ENCODE assay signal across 15 mouse cellular contexts in the genomic region with DNA sequence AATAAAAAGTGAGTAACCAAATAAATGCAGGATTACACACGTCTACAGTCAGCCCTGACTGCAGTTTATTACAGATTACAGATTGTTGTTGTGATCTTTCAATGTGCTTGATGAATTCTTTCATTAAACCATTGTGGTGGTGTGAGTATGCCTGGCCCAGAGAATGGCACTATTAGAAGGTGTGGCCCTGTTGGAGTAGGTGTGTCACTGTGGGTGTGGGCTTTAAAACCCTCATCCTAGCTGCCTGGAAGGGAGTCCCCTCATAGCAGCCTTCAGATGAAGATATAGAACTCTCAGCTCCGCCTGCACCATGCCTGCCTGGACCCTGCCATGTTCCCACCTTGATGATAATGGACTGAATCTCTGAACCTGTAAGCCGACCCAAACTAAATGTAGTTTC. TPM values are rescaled to one million over a fixed set of nuclear protein-coding genes. Genes with fewer than 3 reads are reported as not detected.
DNase-seq lines count a peak whose midpoint lies in the region; ATAC-seq lines count a peak whose summit lies in the region.
"Not testable (repeated sequence)": the region's sequence is repeated elsewhere in the genome, so short reads cannot be mapped to it uniquely, and the experiment has no call there.
"Had no signal": no experiment of that assay in that cellular context is flagged by ENCODE, and none has a peak within 500 bp of the region (broad histone marks: within the 10 kb centered on the region; RNA-seq: fewer than 3 reads in every experiment).

No protein-coding gene starts in this region.

- H3K27ac ChIP-seq in liver, embryonic 15.5 days (replicated peaks) = not testable (repeated sequence)

- H3K4me2 ChIP-seq in liver, embryonic 15.5 days = 0 out of 2 replicates have a peak overlapping the region, but pooled peaks have one; percentile 1

- peaks cover 36% of the 10 kb centered on the region for H3K4me1 ChIP-seq in liver, embryonic 15.5 days (replicated peaks)

- H3K36me3 ChIP-seq in liver, embryonic 15.5 days (replicated peaks) = not testable (repeated sequence)

- DNase-seq in B cell, adult 2 months = peak; percentile 14 to 19
- DNase-seq in cerebellum, adult 11 months = peak; percentile 26
- DNase-seq in cerebellum, adult 9-11 months = peak; percentile 37
- peak; percentile 88 for DNase-seq in heart, adult 11 months

- ATAC-seq in liver, embryonic 15.5 days (ENCODE audit: insufficient read depth) = not testable (repeated sequence)

- H3K4me3 ChIP-seq in liver, embryonic 15.5 days (replicated peaks) = not testable (repeated sequence)

- 57% methylated on average over 3 of the region's 3 CpGs for WGBS in liver, embryonic 15.5 days (ENCODE audit: insufficient replicate concordance)

- H3K9me3 ChIP-seq in liver, embryonic 15.5 days (replicated peaks) = not testable (repeated sequence)

- not testable (repeated sequence) for H3K9ac ChIP-seq in liver, embryonic 15.5 days

- not testable (repeated sequence) for H3K27me3 ChIP-seq in liver, embryonic 15.5 days

RNA-seq across cellular contexts. Expression of a gene that starts 4.6 kb away (rescaled TPM):
- 15.7 and 16.8 TPM in 2 replicates for polyA plus RNA-seq in liver, embryonic 15.5 days (2015; fragmentation: Nextera tagmentation; extraction: Ambion mirVana)

RNA-seq across cellular contexts. Expression of a gene that starts 23.4 kb away (rescaled TPM):
- polyA plus RNA-seq in liver, embryonic 15.5 days (2015; fragmentation: Nextera tagmentation; extraction: Ambion mirVana) = not detected in 2 replicates
- polyA plus RNA-seq: activated CD4-positive, CD25-positive, alpha-beta regulatory T cell, adult 4 months; C2C12; embryonic facial prominence, embryonic 11.5 days; embryonic facial prominence, embryonic 13.5 days; embryonic facial prominence, embryonic 15.5 days; forebrain, embryonic 11.5 days; forebrain, embryonic 13.5 days; forebrain, embryonic 15.5 days; forebrain, postnatal 0 days; G1E had no signal

Comparison
In these comparisons a context has a peak if more than half of its experiments do, and no peak if none do; other contexts are left out.
1. DNase-seq: peak in every context shown above with its lines; median percentile 88 in heart, adult 11 months; 37 in cerebellum, adult 9-11 months; 26 in cerebellum, adult 11 months; 16 in B cell, adult 2 months.